Mouse (Mus musculus) adrenal gland, postnatal 14 days (tissue): ENCODE measurements around the gene Rpl29. TPM values are rescaled to one million over a fixed set of nuclear protein-coding genes. Genes with fewer than 3 reads are reported as not detected.
A peak's percentile ranks its signal among the peaks of the same experiment; 100 is the strongest.

Experiments used
- DNase-seq: peaks from one replicate; pipeline ENCODE4 v3.0.0; 2021; ENCODE audit warnings: mixed read lengths
- total RNA-seq: library from RNA; stranded (reverse); gene quantifications from 2 replicates; pipeline ENCODE4 v1.2.3, GENCODE M21; 2021

Gene Rpl29
- total RNA-seq, 1 experiment from 2014 or later = 490 TPM

DNA sequence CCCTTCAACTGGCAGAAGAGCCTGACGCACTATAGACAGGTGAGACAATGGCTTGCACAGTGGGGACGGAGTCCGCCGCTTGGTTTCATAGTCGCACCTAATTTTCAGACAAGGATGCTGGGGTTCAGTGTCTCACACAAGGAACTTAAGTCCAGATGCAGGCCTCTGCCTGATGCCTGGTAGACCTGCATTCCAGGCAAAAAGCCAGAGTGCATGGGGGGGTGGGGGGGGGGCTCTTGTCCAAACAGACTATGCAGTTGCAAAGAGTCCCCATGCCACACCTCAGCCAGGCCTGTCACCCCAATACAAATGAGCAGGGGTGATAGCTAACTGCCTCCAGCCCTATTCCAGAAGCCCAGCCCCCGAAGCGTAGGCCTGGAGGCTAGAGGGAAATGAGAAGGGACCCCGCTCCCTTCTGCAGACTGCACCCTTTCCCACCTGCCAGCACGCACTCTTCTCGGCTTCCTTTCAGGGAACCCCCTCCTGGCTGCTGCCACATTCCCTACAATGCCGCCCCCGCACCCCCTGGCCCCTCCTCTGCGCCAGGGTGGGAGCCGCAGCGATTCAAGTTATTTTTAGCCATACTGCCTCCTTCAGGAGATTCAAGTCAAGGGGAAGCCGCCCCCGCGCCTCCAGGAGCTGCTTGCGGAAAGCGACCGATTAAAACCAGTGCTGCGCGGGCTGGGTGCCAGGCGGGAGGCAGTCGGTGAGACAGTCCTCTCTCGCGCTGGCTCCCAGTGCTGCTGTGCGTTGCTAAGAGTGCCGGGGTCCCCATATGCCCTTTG is 11.2 kb upstream of the Rpl29 start:
- peak; percentile 88 for DNase-seq

DNA sequence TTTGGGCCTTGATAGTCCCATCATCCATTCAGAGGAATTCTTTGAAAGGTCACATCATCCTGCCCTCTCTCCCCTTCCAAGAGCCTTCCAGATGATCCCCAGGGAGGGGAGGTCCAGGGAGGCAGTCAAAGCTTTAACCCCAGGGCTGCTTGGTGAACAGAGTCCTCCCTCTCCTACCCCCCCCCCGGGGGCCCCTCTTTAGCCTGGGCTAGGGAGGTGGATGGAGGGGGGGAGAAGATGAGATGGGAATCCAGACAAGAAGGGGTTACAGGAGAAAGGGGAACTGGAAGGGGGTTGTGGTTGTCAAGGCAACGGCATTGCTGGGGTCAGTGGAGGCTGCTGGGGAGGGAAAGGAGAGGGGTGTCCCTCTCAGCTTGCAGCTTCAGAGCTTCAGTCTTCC is 8.6 kb upstream of the Rpl29 start:
- DNase-seq = no peak

DNA sequence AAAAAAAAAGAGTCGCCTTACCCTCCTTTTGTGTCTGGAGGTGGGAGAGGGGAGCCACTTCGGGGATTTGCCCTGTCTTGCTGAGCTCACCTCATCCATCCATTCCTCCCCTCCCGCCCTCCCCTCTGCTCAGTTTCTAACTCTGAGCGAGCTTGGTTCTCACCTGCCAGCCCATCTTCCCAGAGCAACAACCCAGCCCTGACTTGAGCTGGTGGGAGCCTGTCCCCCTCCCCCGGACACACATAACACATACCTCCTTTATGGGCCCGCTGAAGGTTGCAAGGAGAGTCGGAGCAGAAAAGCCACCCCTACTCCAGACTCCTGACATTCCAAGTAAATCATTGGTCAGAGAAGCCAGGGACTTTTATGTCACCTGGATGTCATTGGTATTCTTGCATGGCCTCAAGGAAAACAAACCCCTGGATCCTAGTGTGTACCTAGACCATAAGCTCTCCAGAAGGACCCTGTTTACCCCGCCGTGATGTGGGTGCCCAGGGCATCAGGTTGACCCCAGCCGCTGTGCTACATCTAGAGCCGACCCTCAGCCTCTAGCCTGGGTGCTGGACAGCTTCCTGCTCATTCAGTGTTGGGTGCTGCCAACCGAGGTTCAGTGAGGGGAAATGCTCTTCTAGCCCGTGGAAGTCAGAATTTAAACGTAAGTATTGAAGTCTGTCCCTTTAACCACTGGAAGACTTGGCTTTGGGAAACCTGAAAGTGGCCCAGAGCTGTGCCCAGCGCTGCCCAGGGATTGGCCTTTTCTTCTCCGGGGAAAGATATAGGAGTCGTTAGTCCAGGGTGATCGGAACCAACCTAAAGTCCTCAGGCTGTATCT is 8.0 kb upstream of the Rpl29 start:
- no peak for DNase-seq

DNA sequence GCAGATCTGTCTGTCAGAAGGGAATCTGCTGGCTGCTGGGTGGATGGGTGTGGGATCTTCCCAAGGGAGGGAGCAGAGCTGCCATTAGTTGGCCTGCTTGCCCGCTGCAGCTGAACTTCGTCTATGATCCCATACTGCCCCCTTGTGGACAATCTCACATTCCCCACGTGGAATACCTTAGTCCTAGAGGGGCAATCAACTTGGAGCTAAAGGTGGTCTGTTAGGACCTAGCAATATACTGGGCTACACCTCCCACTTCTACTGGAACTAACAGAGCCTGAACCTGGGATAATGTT is 7.4 kb upstream of the Rpl29 start:
- DNase-seq = peak; percentile 92

DNA sequence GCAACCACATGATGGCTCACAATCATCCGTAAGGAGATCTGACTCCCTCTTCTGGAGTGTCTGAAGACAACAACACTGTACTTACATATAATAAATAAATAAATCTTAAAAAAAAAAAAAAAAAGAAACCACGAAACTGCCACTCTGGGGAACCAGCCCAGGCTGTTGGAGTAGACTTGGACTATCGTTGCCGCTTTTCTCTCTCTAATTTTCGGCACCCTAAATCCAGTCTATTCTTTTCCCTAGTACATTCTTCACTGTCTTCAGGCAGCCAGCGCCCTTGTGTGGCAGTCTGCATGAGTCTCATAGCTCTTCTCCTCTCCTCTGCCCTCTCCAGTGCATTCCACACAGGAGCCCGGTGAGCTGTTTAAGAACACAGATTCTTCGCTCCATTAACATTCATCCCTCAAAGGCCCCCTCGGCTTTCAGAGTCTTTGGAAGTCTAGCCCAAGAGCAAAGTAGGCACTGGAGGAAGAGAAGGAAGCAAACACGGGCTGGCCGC is 484 bp upstream of the Rpl29 start:
- DNase-seq = no peak

DNA sequence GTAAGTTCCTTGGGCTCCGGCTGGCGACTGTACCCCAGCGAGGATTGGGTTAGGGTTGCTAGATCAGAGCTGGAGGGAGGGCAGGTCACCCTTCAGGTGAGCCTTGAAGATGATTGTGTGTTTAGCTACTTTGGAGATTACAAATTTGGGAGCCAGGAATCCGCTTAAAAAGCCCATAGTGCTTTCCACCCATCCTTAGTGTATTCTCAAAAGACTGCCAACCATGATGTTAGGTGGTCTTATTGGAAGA is 686 bp downstream of the Rpl29 start:
- no peak for DNase-seq

DNA sequence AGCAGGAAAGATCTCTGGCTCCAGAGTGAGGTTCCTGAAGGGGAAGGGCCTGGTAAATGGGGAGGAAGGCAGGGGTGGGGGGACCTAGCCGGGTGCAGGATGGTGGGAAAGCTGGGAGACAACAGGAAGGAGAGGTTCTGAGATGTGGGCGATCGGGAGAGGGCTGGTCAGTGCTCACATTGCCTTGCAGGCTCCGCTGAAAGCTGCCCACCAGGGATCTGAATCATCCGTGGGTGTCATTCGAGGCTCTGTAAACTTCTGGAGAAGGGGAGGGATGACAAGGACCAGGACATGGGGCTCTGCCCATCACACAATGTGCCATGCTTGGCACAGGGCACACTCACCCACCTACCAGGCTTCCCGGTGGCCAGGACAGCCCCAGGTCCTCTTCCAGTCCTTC is 4.1 kb downstream of the Rpl29 start:
- no peak for DNase-seq

DNA sequence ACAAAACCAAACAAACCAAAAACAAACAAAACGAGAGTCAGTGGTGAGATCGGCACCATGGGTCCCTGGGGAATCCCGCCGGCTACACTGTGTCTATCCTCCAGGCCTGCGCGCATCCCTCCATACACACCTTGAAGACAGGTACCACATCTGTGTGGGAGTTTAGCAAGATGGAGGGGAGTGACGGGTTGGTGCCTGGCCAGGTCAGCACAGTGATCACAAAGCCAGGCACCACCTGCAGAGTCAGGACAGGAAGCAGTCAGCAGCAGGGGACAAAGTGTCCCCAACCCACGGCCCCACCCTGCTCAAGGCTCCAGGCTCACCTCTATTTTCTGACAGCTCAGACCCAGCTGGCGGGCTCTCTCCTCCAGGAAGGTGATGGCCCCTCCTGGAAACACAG is 7.3 kb downstream of the Rpl29 start:
- DNase-seq = no peak

DNA sequence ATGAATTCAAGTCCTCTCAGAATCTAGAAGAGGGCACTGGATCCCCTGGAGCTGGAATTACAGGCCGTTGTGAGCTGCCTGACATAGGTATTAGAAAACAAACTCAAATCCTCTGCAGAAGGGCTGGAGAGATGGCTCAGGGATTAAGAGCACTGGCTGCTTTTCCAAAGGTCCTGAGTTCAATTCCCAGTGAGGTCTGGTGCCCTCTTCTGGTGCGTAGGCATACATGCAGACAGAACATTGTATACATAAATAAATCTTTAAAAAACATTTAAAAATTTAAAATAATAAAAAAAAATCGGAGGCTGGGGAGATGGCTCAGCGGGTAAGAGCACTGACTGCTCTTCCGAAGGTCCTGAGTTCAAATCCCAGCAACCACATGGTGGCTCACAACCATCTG is 13.4 kb downstream of the Rpl29 start:
- no peak for DNase-seq

DNA sequence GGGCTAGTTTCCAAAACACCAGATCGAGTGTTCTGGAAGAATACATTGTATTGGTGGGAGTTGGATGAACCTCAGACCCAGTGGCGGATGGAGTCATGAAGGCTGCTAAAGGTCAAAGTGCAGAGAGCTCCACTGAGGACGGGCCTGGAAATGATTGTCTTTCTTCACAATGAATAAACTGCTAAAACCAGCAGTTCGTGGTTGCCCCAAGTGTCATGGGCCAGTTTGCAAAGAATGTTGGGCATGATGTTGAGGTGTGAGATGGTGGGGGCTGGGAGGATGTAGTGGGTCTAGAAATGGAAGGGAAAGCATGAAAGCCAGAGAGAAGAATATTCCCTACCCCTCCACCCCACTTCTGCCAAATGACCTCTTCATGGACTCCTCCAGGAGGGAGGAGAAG is 15.6 kb downstream of the Rpl29 start:
- no peak for DNase-seq

DNA sequence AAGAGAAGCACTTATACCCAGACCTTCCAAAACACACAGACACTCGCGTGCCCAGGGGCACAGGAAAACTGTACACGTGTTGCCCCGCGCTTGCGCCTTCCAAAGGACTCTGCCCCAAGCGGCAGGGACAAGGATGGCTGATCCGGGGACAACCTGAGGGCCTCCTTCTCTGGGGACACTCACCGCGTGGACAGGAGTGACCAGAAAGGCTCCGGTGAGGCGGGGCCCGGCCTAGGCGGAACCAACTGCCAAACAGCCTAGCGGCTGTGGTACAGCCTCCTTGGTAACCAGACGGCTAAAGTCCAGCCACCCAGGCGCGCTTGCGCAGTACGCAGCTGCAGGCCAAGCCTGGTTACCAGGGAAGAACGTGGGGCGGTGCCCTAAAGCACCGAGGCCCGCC is 18.1 kb downstream of the Rpl29 start, which contains the start of the genes Abhd14b and Abhd14a:
Abhd14b (plus strand) TSS at position 112 of the 400 bp plus-strand sequence.
Abhd14a (minus strand) TSS at position 331 of the 400 bp plus-strand sequence.
- DNase-seq = peak; percentile 98

DNA sequence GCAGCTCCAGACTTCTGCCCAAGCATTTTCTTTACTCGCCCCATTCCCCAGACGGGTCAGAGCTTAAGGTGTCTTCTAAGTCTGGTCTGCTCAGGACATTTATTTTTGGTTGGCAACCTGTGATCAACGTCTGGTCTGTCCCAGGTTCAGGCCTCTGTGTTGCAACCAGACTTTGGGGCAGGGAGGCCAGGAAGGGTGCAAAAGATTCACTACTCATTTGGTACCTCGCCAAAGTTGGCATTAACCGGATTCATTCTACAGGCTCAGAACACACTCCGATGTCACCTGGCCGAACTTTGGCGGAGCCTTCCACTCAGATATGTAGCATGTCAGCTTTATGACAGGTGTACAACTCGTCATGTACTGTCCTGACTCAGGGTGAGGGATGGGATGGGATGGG is 18.7 kb downstream of the Rpl29 start:
- DNase-seq = no peak

DNA sequence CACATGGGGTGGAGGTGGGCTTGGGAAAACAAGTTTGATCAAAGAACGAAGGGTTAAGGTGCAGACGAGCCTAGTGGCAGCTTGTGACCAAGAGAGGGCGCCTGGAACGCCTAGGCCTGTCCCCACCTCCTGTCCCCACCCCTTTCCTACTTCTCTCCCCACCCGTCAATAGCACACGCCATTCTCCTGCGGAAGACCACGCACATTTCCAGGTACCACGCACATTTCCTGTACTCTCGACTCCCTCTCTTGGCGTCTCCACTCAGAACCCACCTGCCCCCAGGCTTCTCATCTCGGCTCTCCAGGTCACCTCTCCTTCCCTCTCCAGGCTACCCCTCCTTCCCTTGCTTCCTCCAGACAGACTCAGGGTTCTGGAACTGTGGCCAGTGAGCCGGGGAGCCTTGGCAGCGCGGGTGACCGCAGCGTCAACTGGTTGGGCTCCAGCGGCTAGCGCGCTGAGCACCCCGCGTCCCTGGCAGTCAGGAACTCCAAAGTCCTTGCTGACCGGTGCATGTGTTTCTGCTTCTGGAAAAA is 19.3 kb downstream of the Rpl29 start:
- DNase-seq = peak; percentile 88

DNA sequence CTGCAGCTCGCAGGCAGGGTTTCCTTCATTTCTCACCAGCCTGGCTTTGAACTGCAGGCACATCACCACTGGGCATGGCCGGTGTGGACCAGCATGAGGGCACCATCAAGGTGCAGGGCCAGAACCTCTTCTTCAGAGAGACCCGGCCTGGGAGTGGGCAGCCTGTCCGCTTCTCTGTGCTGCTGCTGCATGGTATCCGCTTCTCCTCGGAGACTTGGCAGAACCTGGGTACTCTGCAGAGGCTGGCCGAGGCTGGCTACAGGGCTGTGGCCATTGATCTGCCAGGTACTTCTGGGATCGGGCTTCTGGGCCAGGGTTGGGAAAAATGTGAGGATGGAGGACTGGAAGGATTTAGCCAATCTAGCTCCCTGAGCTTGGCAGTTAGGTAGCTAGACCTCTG is 20.7 kb downstream of the Rpl29 start:
- DNase-seq = no peak

DNA sequence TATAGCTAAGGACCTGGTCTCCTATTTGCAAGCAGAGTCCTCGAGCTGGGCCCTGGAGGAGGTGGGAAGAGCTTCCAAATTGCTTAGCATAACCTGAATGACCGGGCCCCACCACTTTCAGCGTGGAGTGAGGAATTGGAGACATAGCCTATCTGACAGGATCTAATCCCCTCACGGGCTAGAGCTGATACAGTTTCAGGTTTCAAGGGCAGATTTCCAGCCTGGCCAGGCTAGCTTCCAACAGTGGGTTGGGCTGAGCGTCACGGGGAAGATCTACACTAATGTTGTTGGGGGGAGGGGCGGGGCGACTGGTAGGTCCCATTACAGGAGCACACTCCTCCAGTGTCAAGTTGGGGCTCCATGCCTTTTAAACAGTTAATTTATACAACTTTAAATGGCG is 21.4 kb downstream of the Rpl29 start:
- DNase-seq = peak; percentile 81

DNA sequence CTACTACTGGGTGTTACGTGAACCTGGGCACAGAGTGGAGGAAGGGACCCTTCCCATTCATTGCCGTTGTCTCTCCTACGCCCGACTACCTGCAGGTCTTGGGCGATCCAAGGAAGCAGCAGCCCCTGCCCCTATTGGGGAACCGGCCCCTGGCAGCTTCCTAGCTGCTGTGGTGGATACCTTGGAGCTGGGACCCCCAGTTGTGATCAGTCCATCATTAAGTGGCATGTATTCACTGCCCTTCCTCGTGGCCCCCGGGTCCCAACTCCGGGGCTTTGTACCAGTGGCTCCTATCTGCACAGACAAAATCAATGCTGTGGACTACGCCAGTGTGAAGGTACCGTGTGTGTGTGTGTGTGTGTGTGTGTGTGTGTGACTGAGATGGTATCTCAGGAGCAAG is 22.0 kb downstream of the Rpl29 start:
- no peak for DNase-seq

DNA sequence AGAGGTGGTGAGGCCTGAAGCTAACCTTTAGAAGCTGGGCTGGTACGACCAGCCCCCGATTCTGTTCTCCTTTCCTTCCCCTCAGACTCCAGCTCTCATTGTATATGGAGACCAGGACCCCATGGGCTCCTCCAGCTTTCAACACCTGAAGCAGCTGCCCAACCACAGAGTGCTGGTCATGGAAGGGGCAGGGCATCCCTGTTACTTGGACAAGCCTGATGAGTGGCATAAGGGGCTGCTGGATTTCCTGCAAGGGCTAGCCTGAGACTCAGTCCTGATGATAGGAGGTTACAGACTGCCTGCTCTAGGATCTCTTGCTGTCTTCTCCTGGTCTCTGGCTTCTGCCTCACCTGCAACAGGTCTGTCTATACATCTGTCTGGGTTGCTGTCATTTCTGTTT is 22.6 kb downstream of the Rpl29 start:
- DNase-seq = no peak

DNA sequence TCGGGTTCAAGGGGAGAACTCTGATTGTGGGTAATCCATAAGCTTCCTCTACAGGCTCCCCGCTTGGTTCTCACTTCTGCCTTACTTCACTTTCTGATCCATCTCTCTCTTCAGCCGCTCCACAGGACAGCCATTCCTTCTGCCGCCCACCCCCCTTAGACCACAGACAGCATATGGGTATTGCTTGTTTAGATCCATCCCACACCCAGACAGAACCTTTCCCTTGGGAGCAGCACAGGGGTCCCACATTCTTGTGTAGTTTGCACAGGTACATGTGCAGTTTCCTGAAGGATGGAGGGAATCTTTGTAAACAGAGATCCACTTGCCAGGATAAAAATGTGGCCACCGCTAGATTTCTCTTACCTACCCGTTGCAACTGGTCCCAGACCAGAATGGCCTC is 23.1 kb downstream of the Rpl29 start:
- DNase-seq = no peak

DNA sequence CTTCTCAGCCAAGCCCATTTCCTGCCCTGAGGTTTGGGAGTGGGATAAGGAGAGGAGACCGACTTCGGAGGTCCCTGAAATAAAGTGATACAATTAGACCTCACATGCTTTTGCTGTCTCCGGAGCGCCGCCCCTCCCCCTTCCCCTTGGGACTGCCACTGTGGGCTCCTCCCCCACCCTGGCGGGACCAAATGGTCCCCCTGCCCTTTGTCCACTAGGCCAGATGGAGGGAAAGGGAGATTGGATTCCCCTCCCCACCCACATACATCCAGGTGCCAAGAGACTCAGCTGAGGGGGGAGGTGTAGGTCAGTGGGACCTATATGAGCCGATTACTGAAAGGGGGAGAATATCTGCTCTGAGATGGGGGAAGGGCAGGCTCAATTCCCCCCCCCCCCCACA is 23.6 kb downstream of the Rpl29 start:
- DNase-seq = no peak

DNA sequence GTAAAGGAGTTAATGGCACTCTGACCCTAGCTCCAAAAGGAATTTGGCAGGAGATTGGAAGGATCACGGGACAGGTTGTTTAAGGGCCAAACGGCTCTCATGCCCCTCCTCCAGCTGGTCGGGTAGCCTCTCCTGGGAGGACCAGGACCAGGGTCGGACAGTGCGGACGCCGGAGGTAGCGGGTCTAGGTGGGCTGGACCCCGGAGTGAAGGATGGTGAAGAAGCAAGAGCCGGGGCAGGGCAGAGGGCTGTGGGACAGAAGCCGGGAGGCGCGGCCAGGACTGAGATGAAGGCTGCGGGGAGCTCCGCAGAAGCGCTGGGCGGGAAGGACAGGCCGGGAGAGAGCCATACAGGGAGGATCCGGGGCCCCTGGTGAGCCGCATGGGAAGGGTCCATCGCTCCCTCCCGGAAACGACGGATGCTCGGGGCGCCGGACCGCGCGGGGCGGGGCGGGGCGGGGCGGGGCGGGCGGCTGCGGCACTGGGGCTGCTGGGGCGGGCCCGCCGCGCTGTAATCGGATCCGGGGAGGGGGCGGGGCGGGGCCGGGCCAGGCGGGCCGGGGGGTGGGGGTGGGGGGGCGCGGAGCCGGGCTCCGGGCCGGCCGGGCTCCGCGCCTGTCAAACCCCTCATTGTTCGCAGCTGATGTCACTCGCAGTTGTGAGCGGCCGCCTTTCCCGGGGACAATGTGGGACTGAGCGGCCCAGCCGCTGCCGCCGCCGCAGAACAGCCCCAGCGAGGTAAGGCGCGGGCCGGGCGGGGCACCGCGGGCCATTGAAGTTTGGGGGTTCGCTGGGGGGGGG is 24.2 kb downstream of the Rpl29 start, which contains the start of gene Pcbp4:
Pcbp4 (plus strand) TSS at position 21 of the 800 bp plus-strand sequence.
- peak; percentile 73 for DNase-seq

DNA sequence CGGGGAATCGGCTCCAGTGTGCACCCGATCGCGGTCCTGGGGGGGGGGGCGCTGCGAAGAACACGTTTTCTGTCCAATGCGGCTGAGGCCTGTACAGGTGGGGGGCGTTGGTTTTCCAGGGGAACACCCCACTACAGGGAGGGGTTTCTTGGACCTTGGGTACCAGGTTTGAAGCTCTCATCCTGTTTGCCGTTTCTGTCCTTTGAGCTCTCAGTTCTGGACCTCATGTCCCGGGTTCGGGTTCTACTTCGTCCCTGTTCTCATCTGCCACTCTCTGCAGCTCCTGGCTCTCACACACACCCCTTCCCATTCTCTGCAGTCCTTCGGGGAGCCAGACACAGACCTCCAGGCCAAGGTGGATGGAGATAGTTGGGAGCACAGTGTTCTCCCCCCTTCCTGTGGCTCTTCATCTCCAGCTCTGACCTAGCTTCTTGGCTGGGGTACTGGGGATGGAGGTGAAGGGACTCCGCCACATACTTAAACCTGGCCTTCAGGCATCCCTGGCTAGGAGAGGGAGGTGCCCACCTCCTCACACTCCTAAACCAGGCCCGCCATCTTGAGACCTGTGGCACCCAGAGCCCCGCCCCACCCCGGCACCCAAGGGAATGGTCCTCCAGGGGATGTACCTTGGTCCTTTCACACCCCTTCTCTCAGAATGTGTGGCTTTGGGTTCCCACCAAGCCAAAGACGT is 25.0 kb downstream of the Rpl29 start:
- DNase-seq = no peak
